Mouse (Mus musculus): ENCODE measurements at regions not wholly inside any gene's neighbourhood (a gene's known extent, or its start where the extent isn't known, plus 50 kb on each side); places are given as distances from the start of the nearest gene placed in this dataset.

GRCm38 (mm10) chr4:110038696-110039095 is 60.8 kb downstream of the Dmrta2 start:
- TF ChIP-seq CTCF (IDR thresholded peaks at IDR 0.05; ENCODE audit: low read depth, low read length) = no peak
- no peak for TF ChIP-seq POLR2A (IDR thresholded peaks at IDR 0.05; ENCODE audit: borderline replicate concordance, low read depth, low read length)

Measured in bone marrow macrophage, adult 2 months (primary cell).